Mouse (Mus musculus) splenic B cell, adult 2 months (primary cell): ENCODE data around the gene Mmp14.

ENCODE experiments used
- DNase-seq: peaks from one replicate; pipeline ENCODE4 v3.0.0-alpha.2; 2011; ENCODE audit warnings: low read depth, low spot score
- H3K27me3 ChIP-seq: 2 replicates; pipeline ENCODE4 v1.6.1; 2012; ENCODE audit warnings: mild to moderate bottlenecking, low read length, moderate library complexity, mixed read lengths; ENCODE audit not compliant: control insufficient read depth, poor library complexity, insufficient read depth, severe bottlenecking
- H3K36me3 ChIP-seq: 2 replicates; pipeline ENCODE4 v1.6.1; 2012; ENCODE audit warnings: mild to moderate bottlenecking, low read length, moderate library complexity, mixed read lengths; ENCODE audit not compliant: control insufficient read depth, poor library complexity, insufficient read depth, severe bottlenecking

The Mmp14 gene

GRCm38 (mm10) chr14:54408336-54409056 is 22.9 kb upstream of the Mmp14 start:
- no peak for DNase-seq
- Histone ChIP-seq H3K27me3 (no peaks in the 10 kb centered on the region), H3K36me3 (no peaks in the 10 kb centered on the region)

DNA sequence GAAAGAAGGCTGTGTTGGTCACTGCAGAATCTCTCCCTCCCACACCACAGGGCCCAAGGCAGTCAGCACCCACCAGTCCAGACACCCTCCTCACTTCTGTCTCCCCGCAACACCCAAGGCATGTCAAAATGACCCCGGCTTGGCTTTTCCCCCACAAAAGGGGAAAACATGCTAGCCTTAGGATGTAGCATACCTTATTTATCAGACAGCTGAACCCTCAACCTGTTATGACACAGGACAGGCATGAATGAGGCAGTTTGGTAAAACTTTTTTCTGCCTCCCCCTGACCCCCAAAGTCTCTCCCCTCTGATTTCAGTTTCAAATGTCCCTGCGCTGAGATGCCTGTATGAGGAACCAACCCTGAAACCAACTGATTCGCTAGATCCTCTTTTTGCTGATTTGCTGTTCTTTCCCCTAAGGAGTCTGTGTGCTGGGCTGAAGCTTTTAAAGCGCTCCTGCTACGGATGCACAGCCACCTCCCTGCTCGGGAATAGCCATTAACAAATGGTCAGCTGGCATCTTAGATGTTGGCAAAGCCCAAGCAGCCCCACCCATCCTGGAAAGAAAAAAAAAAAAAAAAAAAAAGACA is 22.3 kb upstream of the Mmp14 start:
- Histone ChIP-seq H3K36me3 (no peaks in the 10 kb centered on the region), H3K27me3 (no peaks in the 10 kb centered on the region)
- DNase-seq = peak; percentile 81

DNA sequence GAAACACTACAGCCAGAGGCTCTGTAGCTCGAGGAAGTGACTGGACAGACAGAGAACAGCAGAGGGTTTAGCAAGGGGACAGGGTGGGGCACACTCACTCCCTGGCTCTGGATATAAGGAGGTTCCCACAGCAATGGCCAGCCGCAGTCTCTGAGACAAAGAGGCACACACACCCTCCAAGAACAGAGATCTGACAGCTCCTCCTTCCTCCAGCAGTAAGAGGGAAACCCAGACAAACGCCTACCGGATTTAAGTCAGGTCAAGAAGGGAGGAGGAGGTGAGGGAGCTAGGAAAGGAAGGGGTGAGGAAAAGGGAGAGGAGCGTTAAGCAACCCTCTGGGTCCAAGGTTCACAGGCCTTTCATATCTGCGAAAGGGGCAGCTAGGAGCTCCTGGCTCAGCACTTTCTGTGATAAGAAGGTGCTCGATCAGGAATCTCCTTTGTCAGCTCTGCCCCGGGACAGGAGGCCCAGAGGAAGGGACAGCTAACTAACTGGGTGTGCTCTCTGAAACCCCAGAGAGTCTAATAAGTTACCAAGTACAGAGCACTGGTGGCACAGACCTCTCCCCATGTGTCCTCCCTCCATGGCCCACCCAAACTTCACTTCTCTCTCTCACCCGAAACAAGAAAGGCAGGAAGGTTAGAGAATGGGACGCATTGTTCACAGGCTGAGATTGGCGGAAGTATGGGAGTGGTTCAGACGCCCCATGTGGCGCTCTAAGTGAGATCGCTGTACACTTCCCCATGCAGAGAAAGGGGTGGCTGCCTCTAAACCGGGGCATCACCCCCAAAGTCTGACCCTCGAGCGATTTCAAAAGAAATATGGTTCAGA is 21.2 kb upstream of the Mmp14 start:
- DNase-seq = peak; percentile 36
- Histone ChIP-seq H3K27me3 (no peaks in the 10 kb centered on the region), H3K36me3 (no peaks in the 10 kb centered on the region)

DNA sequence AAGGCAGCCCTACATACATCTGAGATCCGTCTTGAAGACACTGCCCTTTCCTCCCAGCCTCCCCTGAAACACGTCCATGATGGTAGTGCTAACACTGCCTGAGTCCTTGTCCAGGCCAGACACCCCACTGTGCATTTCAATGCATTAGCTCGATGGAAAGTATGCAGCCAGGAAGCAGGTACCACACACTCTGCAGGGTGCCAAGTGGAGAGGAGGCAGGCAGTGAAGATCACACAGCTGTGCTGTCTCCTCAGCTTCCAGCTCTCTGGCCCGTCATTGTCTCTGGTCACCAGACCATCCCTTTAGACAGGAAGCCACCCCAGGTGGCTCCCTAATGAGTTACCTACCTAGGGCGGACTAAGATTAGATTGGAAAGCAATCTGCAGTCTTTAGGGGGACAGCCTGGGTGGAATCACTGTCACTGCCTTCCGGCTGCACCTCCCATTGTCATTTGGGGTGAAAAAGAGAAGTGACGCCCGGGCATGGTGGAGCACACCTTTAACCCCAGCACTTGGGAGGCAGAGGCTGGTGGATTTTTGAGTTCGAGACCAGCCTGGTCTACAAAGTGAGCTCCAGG is 19.3 kb upstream of the Mmp14 start:
- Histone ChIP-seq H3K36me3 (no peaks in the 10 kb centered on the region), H3K27me3 (no peaks in the 10 kb centered on the region)
- peak; percentile 49 for DNase-seq

DNA sequence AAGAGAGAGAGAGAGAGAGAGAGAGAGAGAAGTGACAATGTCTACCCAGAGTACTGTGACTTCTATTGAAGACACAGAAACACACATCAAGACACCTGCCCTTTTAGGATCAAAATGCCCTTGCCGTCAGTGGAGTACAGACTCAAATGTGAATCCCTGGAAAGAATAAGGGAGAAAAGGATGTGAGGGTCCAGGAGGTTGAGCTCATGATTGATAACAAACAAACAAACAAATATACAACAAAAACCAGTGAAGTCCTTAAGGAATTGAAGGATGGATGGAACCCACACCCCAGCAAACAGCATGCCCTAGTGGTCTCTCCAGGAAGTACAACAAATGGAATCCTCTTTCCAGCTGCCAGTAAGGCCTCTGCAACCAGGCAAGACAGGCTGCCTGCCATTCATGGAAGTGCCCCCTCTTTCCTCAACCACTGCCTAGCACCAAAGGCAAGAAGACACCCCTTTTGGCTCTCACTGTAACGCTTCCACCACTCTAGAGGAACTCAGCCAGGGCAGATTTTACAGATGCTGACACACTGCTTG is 18.7 kb upstream of the Mmp14 start:
- Histone ChIP-seq H3K36me3 (no peaks in the 10 kb centered on the region), H3K27me3 (no peaks in the 10 kb centered on the region)
- DNase-seq = peak; percentile 44

GRCm38 (mm10) chr14:54413877-54414700 is 17.3 kb upstream of the Mmp14 start:
- Histone ChIP-seq H3K27me3 (no peaks in the 10 kb centered on the region), H3K36me3 (no peaks in the 10 kb centered on the region)
- DNase-seq = no peak

DNA sequence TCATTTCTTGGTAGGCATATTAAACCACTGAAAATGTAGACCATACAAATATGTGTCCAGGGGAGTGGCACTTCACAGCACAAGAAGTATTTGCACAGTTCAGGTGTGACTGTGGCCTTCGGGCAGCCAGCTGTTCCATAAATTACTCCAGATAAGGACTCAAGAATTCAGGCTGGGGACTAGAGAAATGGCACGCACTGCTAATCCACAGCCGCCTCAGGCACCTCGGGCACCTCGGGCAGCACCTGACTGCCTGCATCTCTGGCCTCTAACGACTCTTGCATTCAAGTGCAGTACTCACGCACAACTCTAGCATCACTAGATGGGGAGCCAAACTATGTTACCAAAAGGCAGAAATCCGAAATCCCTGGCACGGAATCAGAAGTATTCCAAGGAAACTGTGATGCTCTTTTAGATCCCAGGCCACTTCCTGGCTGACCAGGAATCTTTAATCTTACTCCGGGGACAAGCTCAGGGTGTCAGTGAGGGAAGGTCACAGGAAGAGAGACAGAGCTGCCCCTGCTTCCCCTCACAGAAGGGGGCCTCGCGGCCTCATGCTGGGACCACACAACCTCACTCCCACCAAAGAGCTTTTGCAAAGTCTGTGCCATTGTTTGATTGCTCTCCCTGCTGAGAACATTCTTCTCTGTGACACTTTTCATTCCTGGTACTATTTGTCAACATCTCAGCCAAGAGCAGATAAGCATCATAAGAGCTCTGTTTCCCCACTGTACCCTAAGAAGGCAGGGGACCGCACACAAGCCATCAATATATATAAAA is 16.0 kb upstream of the Mmp14 start:
- no peaks in the 10 kb centered on the region for H3K27me3 ChIP-seq
- no peak for DNase-seq

DNA sequence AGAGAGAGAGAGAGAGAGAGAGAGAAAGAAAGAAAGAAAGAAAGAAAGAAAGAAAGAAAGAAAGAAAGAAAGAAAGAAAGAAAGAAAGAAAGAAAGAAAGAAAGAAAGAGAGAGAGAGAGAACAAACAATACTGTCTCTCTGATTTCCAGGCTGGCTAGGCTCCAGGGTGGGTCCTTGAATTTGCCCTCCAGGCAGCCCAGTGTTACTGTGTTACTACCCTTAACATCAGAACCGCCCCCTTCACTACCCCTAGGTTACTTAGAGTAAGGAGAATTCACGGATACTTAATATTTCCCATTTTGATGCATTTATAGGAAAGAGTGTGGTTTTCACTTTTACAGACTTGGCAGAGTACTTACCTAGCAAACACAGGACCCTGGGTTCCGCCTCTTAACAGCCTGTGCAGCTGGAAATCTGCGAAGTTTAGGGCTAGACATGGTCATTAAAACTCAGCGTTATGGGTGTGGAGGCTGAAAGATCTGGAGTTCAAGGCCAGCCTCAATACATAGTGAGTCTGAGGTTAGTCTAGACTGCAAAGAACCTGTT is 15.1 kb upstream of the Mmp14 start:
- no peaks in the 10 kb centered on the region for H3K36me3 ChIP-seq
- no peak for DNase-seq
- H3K27me3 ChIP-seq = no peaks in the 10 kb centered on the region

More for the DNA sequence above, 16.0 kb upstream of the Mmp14 start:
- H3K36me3 ChIP-seq = no peaks in the 10 kb centered on the region

DNA sequence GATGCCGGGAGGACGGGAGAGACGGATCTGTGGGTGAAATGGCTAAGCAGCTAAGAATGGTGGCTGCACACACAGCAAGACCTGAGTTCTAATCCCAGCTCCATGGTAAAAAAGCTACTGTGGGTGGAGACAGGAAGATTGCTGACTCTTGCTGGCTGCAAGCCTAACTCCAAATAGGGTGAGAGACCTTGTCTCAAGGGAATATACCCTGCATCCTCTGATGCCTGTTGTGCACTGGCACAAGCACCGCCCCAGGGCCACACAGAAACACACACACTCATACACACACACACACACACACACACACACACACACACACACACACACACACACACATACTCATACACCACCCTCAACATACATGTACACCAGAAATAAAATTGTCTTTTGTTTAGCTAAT is 14.6 kb upstream of the Mmp14 start:
- Histone ChIP-seq H3K27me3 (no peaks in the 10 kb centered on the region), H3K36me3 (no peaks in the 10 kb centered on the region)
- peak; percentile 38 for DNase-seq

- DNase-seq = peak; percentile 57
- H3K36me3 ChIP-seq = no peaks in the 10 kb centered on the region
- H3K27me3 ChIP-seq = no peaks in the 10 kb centered on the region
These were observed 13.8 kb upstream of the Mmp14 start, which contains the start of gene Slc7a7 for GRCm38 (mm10) chr14:54417623-54418081. Slc7a7 (minus strand) TSS chr14:54417780.

- DNase-seq = no peak
- no peaks in the 10 kb centered on the region for H3K27me3 ChIP-seq
- no peaks in the 10 kb centered on the region for H3K36me3 ChIP-seq
These were observed 10.4 kb upstream of the Mmp14 start for GRCm38 (mm10) chr14:54421014-54421413.

DNA sequence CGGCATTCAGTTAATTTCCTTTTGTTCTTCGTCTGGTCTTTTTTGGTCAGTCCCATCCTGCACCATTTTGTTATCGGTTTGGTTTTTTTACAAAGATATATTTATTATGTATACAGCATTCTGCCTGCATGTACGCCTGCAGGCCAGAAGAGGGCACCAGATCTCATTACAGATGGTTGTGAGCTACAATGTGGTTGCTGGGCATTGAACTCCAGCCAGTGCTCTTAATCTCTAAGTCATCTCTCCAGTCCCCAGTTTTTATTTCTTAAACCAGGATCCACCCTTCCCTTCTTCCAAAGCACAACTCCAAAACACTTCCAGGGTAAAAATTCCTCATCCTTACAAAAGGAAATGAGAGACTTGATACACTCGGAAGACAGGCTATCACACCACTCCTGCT is 8.0 kb upstream of the Mmp14 start:
- Histone ChIP-seq H3K36me3 (no peaks in the 10 kb centered on the region), H3K27me3 (no peaks in the 10 kb centered on the region)
- peak; percentile 57 for DNase-seq

DNA sequence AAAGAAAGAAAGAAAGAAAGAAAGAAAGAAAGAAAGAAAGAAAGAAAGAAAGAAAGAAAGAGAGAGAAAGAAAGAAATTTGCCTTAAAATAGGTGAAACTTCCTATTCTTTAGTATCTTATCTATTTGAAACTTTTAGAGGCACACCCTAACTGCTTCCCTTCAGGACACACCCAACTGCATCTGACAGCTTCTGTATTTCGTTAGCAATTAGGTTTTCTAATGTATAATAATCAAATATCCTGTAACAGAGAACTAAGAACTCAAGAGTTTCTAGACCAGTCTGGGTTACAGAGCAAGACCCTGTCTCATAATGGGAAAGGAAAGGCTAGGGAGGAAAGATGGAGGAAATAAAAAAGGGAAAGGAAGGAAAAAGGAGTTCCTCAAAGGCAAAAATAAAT is 6.8 kb upstream of the Mmp14 start:
- DNase-seq = no peak
- Histone ChIP-seq H3K36me3 (no peaks in the 10 kb centered on the region), H3K27me3 (no peaks in the 10 kb centered on the region)
